In the genomic region with DNA sequence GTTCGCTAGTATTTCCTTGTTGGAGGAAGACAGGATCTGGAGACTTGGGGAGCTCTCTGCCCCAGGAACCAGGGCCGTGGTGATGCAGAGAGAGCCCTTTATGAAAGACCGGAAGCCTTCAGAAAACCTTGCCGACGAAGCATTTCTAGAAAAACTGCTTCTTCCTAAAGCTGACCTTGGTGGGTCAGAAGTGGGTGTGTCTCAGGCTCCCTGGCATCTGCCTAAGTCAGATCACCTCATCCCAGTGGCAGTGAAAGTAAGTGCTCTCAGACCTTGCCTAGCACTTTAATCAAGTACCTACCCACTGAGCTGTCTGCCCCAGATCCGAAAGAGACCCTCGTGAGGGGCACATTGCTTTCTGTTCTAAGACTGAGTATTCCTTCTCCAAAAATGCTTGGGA, we compare ENCODE assay signal across 8 mouse cellular contexts. TPM values are rescaled to one million over a fixed set of nuclear protein-coding genes. Genes with fewer than 3 reads are reported as not detected.
DNase-seq lines count a peak whose midpoint lies in the region; ATAC-seq and TF ChIP-seq lines count a peak whose summit lies in the region.

No protein-coding gene starts in this region.

- H3K36me3 ChIP-seq in heart, postnatal 0 days (replicated peaks; ENCODE audit: control insufficient read depth, insufficient read depth, low read length), result peaks cover 35% of the 10 kb centered on the region
- H3K36me3 ChIP-seq in hindbrain, embryonic 13.5 days, result peaks cover 37% of the 10 kb centered on the region
- peaks cover 26% of the 10 kb centered on the region for H3K36me3 ChIP-seq in midbrain, embryonic 13.5 days

- no peak for DNase-seq in heart, postnatal 0 days (ENCODE audit: low spot score)
- DNase-seq in heart, adult 11 months, result no peak
- DNase-seq in gastrocnemius, postnatal 4 days (ENCODE audit: low spot score in 2 of 2), result no peak
- no peak for DNase-seq in embryo, embryonic 9.5 days (ENCODE audit: extremely low spot score)
- DNase-seq in frontal cortex, adult 2 months (ENCODE audit: extremely low spot score in 1 of 2, low spot score in 1 of 2), result no peak

- H3K27me3 ChIP-seq in heart, postnatal 0 days (ENCODE audit: control insufficient read depth, insufficient read depth, low read length), result no peaks in the 10 kb centered on the region
- no peaks in the 10 kb centered on the region for H3K27me3 ChIP-seq in hindbrain, embryonic 13.5 days
- H3K27me3 ChIP-seq in midbrain, embryonic 13.5 days, result no peaks in the 10 kb centered on the region

- no peak for ATAC-seq in heart, postnatal 0 days (ENCODE audit: insufficient read depth, low read depth)
- no peak for ATAC-seq in hindbrain, embryonic 13.5 days (ENCODE audit: low FRiP score)
- no peak for ATAC-seq in midbrain, embryonic 13.5 days

- H3K4me2 ChIP-seq in heart, postnatal 0 days (ENCODE audit: low read depth, low read length), result peak overlapping the region; percentile 95
- peak overlapping the region; percentile 77 for H3K4me2 ChIP-seq in hindbrain, embryonic 13.5 days
- H3K4me2 ChIP-seq in midbrain, embryonic 13.5 days (replicated peaks), result peak overlapping the region; percentile 84

- no peak for TF ChIP-seq CTCF in heart, postnatal 0 days (IDR thresholded peaks at IDR 0.05; ENCODE audit: low read depth)
- TF ChIP-seq CTCF in bone marrow macrophage, adult 2 months (IDR thresholded peaks at IDR 0.05; ENCODE audit: low read depth, low read length), result no peak

- peak overlapping the region; percentile 88 for H3K4me3 ChIP-seq in heart, postnatal 0 days (ENCODE audit: low read depth, low read length)
- peak overlapping the region; percentile 72 for H3K4me3 ChIP-seq in bone marrow macrophage, adult 2 months (ENCODE audit: insufficient read depth, low read length)
- H3K4me3 ChIP-seq in hindbrain, embryonic 13.5 days, result peak overlapping the region; percentile 79
- H3K4me3 ChIP-seq in midbrain, embryonic 13.5 days (replicated peaks), result peak overlapping the region; percentile 68

- TF ChIP-seq EP300 in heart, postnatal 0 days (IDR thresholded peaks at IDR 0.05; ENCODE audit: low read depth), result no peak

- WGBS in heart, postnatal 0 days, result 67% methylated on average over 7 of the region's 7 CpGs
- WGBS in hindbrain, embryonic 13.5 days, result 80% methylated on average over 7 of the region's 7 CpGs
- 78% methylated on average over 7 of the region's 7 CpGs for WGBS in midbrain, embryonic 13.5 days

- no peak for TF ChIP-seq POLR2A in bone marrow macrophage, adult 2 months (IDR thresholded peaks at IDR 0.05; ENCODE audit: borderline replicate concordance, low read depth, low read length)

- H3K9ac ChIP-seq in heart, postnatal 0 days (replicated peaks; ENCODE audit: low read depth, low read length), result peak overlapping the region; percentile 83; the same call in 1 of the 2 replicates
- peak overlapping the region; percentile 93 for H3K9ac ChIP-seq in hindbrain, embryonic 13.5 days
- H3K9ac ChIP-seq in midbrain, embryonic 13.5 days (replicated peaks), result peak overlapping the region; percentile 89

- H3K4me1 ChIP-seq in heart, postnatal 0 days (ENCODE audit: control insufficient read depth, insufficient read depth), result peaks cover 11% of the 10 kb centered on the region
- H3K4me1 ChIP-seq in bone marrow macrophage, adult 2 months (ENCODE audit: control insufficient read depth, insufficient read depth, low read length), result peaks cover 13% of the 10 kb centered on the region
- H3K4me1 ChIP-seq in hindbrain, embryonic 13.5 days (replicated peaks), result peaks cover 15% of the 10 kb centered on the region
- peaks cover 16% of the 10 kb centered on the region for H3K4me1 ChIP-seq in midbrain, embryonic 13.5 days (replicated peaks)

- H3K27ac ChIP-seq in heart, postnatal 0 days (ENCODE audit: low read depth), result peak overlapping the region; percentile 96
- no peak overlapping the region for H3K27ac ChIP-seq in bone marrow macrophage, adult 2 months (ENCODE audit: insufficient read depth, low read depth, low read length)
- H3K27ac ChIP-seq in hindbrain, embryonic 13.5 days, result peak overlapping the region; percentile 97
- H3K27ac ChIP-seq in midbrain, embryonic 13.5 days, result peak overlapping the region; percentile 96

- H3K9me3 ChIP-seq in heart, postnatal 0 days (replicated peaks; ENCODE audit: control insufficient read depth, low read length), result no peaks in the 10 kb centered on the region
- H3K9me3 ChIP-seq in hindbrain, embryonic 13.5 days, result no peaks in the 10 kb centered on the region
- no peaks in the 10 kb centered on the region for H3K9me3 ChIP-seq in midbrain, embryonic 13.5 days

RNA-seq across cellular contexts. Expression of gene Adck2, which starts 1.3 kb away (rescaled TPM):
- total RNA-seq in heart, postnatal 0 days (2014; rRNA removed; ENCODE audit: low replicate concordance), result 17.5 and 22.4 TPM in 2 replicates
- 24.4 and 25.7 TPM in 2 replicates for polyA plus RNA-seq in heart, postnatal 0 days (2015; fragmentation: Nextera tagmentation; extraction: Ambion mirVana)
- polyA plus RNA-seq in bone marrow macrophage, adult 2 months (2012; ENCODE audit: insufficient read depth, insufficient read length, missing spikeins), result 17.1 and 21.2 TPM in 2 replicates
- polyA plus RNA-seq in hindbrain, embryonic 13.5 days (2015; fragmentation: Nextera tagmentation; extraction: Ambion mirVana), result 41.4 and 46.9 TPM in 2 replicates
- polyA plus RNA-seq in midbrain, embryonic 13.5 days (2015; fragmentation: Nextera tagmentation; extraction: Ambion mirVana), result 41.8 and 45.7 TPM in 2 replicates
- 10 to 100 TPM; 15.9 to 18.3 TPM for total RNA-seq in gastrocnemius, postnatal 4 days (2021)
- 20.5 and 22.7 TPM in 2 replicates for polyA plus RNA-seq in frontal cortex, adult 2 months (2012; rRNA removed)

RNA-seq across cellular contexts. Expression of gene Gm42420, which starts 10.6 kb away (rescaled TPM):
- total RNA-seq in heart, postnatal 0 days (2014; rRNA removed; ENCODE audit: low replicate concordance), result not detected in 2 replicates
- 0.60 and 2.7 TPM in 2 replicates for polyA plus RNA-seq in heart, postnatal 0 days (2015; fragmentation: Nextera tagmentation; extraction: Ambion mirVana)
- not detected in 2 replicates for polyA plus RNA-seq in bone marrow macrophage, adult 2 months (2012; ENCODE audit: insufficient read depth, insufficient read length, missing spikeins)
- polyA plus RNA-seq in hindbrain, embryonic 13.5 days (2015; fragmentation: Nextera tagmentation; extraction: Ambion mirVana), result 2.1 TPM in 1 of 2 replicates, not detected in the other
- 0.85 and 1.6 TPM in 2 replicates for polyA plus RNA-seq in midbrain, embryonic 13.5 days (2015; fragmentation: Nextera tagmentation; extraction: Ambion mirVana)
- total RNA-seq in gastrocnemius, postnatal 4 days (2021), result not detected
- polyA plus RNA-seq in frontal cortex, adult 2 months (2012; rRNA removed), result 0.76 and 2.2 TPM in 2 replicates

RNA-seq across cellular contexts. Expression of gene Dennd2a, which starts 17.3 kb away (rescaled TPM):
- total RNA-seq in heart, postnatal 0 days (2014; rRNA removed; ENCODE audit: low replicate concordance), result 7.3 and 9.0 TPM in 2 replicates
- 5.5 TPM in 2 replicates for polyA plus RNA-seq in heart, postnatal 0 days (2015; fragmentation: Nextera tagmentation; extraction: Ambion mirVana)
- 4.3 and 5.0 TPM in 2 replicates for polyA plus RNA-seq in bone marrow macrophage, adult 2 months (2012; ENCODE audit: insufficient read depth, insufficient read length, missing spikeins)
- polyA plus RNA-seq in hindbrain, embryonic 13.5 days (2015; fragmentation: Nextera tagmentation; extraction: Ambion mirVana), result 25.4 and 27.5 TPM in 2 replicates
- 32.3 and 38.5 TPM in 2 replicates for polyA plus RNA-seq in midbrain, embryonic 13.5 days (2015; fragmentation: Nextera tagmentation; extraction: Ambion mirVana)
- 10 to 100 TPM; 32.5 to 34.9 TPM for total RNA-seq in gastrocnemius, postnatal 4 days (2021)
- polyA plus RNA-seq in frontal cortex, adult 2 months (2012; rRNA removed), result 21.6 and 24.8 TPM in 2 replicates

RNA-seq across cellular contexts. Expression of gene Ndufb2, which starts 17.4 kb away (rescaled TPM):
- 719 and 838 TPM in 2 replicates for total RNA-seq in heart, postnatal 0 days (2014; rRNA removed; ENCODE audit: low replicate concordance)
- polyA plus RNA-seq in heart, postnatal 0 days (2015; fragmentation: Nextera tagmentation; extraction: Ambion mirVana), result 1,229 and 1,304 TPM in 2 replicates
- 68.1 and 70.5 TPM in 2 replicates for polyA plus RNA-seq in bone marrow macrophage, adult 2 months (2012; ENCODE audit: insufficient read depth, insufficient read length, missing spikeins)
- polyA plus RNA-seq in hindbrain, embryonic 13.5 days (2015; fragmentation: Nextera tagmentation; extraction: Ambion mirVana), result 410 and 414 TPM in 2 replicates
- 350 and 365 TPM in 2 replicates for polyA plus RNA-seq in midbrain, embryonic 13.5 days (2015; fragmentation: Nextera tagmentation; extraction: Ambion mirVana)
- total RNA-seq in gastrocnemius, postnatal 4 days (2021), result 100 to 1,000 TPM; 194 to 203 TPM
- polyA plus RNA-seq in frontal cortex, adult 2 months (2012; rRNA removed), result 232 and 247 TPM in 2 replicates
